Mouse (Mus musculus): ENCODE measurements at regions not wholly inside any gene's neighbourhood (a gene's known extent, or its start where the extent isn't known, plus 50 kb on each side); places are given as distances from the start of the nearest gene placed in this dataset.

GRCm38 (mm10) chr16:29800457-29800856, 221.3 kb downstream of the Opa1 start:
- DNase-seq (ENCODE audit: low spot score in 2 of 2) = peak in 1 of 2 experiments; percentile 24

DNA sequence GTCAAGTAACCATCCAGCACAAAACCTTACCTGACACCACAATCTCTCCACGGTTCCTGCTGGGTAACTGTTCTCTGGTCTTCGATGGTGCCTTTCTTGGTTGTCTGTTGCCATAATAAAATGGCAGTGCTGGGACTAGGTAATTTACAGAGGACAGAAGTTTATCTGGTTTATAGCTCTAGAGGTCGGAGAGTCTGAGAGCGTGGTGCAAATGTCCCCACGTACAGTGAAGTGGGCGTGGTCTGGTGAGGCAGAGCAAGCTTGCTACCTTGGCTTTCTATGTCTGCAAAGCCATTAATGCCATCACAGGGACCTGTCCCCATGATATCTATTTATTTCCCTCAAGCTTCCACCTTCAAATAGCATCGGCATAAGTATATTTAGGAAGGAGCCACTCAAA, 223.0 kb downstream of the Opa1 start:
- no peak for DNase-seq (ENCODE audit: low spot score in 2 of 2)

- DNase-seq (ENCODE audit: low spot score in 2 of 2) = no peak
Observed at GRCm38 (mm10) chr16:29802603-29803002, 223.5 kb downstream of the Opa1 start.

DNA sequence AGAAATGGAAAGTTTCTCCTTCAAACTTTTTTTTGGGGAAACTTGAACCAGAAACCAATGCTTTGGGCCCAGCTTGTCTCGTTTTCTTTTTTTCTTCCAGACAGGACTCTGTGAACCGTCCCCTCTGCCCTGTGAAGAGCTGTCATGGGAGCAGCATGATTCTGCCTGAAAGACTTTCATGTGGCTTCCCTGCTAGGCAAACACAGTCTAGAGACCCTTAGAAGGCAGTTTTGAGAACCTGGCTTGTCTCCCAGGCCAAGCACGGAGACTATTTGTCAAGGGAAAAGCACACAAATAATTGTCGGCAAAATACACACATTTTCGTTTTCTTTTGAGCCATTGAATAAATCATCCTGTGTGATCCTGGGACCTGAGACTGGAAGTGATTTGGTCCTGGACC, 228.7 kb downstream of the Opa1 start:
- DNase-seq (ENCODE audit: low spot score in 2 of 2) = no peak

- DNase-seq (ENCODE audit: low spot score in 2 of 2) = no peak
Observed at GRCm38 (mm10) chr16:29808851-29809250, 229.7 kb downstream of the Opa1 start.

DNA sequence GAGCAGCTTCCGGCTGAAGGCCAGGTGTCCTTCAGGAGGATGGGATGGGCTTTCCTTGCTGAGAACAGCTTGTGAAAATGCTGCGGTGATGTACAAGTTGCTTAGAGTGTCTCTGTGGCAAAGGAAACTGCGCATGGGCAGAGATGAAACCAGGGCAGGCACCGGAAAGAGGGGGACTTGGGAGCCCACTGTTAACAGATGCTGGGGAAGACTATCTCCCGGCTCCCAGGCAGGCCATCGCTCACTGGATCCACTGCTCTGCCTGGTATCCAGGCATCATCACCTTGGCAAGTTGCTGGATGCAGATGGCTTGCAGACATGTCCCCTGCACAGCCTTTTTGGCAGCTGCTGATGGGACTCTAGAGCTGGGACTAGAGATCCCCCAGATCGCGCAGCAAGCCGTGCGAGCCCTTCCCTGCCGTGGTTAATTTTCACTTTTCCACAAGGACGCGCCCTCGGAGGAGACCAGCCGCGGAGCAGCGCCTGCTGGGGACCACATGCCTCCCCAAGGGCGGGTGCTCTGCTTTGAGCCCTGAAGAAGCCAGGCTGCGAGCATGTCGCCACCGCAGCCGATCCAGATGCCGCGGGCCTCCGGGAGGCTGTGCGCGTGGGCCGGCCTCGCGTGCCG, 234.4 kb downstream of the Opa1 start:
- peak in 1 of 2 experiments; percentile 19 for DNase-seq (ENCODE audit: low spot score in 2 of 2)

GRCm38 (mm10) chr16:29814039-29814438, 234.9 kb downstream of the Opa1 start:
- peak; percentile 47 to 83 for DNase-seq (ENCODE audit: low spot score in 2 of 2)

DNA sequence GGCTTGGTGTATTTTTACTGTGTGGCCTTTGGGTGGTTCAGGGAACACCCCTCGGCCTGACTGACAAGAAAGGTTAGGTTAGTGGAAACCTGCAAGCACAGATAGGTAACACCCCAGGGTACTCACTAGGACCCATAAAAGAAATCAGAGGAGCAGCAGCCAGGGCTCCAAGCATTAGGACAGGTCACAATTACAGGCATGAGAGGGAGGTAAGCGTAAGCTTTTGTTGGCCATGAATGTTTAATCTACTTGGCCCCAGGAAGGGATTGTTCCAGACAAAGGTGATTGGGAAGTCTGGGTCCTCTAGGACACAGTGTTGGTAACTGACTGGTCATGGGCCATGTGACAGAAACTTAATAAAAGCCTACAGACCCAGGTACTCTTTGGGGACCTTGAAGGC, 235.5 kb downstream of the Opa1 start:
- DNase-seq (ENCODE audit: low spot score in 2 of 2) = no peak

DNA sequence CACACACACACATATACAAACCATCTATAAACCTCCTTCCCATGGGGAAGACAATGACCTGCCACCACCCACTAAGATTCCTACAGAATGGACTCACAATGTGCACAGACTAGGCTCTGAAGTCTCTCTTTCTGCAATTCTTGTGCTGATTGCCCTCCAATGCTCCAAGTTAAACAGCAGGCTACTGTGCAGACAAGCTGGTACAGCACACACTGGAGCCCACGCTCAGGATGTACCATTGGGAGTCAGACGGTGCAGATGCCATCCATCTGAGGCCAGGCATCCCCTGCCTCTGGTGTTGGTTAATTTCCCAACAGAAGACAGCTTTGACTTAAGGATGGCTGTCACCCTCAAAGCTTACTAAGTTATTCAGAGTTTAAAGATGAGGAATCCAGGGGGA, 236.1 kb downstream of the Opa1 start:
- DNase-seq (ENCODE audit: low spot score in 2 of 2) = no peak

- no peak for DNase-seq (ENCODE audit: low spot score in 2 of 2)
Observed at GRCm38 (mm10) chr16:29815632-29816337, 236.7 kb downstream of the Opa1 start.

DNA sequence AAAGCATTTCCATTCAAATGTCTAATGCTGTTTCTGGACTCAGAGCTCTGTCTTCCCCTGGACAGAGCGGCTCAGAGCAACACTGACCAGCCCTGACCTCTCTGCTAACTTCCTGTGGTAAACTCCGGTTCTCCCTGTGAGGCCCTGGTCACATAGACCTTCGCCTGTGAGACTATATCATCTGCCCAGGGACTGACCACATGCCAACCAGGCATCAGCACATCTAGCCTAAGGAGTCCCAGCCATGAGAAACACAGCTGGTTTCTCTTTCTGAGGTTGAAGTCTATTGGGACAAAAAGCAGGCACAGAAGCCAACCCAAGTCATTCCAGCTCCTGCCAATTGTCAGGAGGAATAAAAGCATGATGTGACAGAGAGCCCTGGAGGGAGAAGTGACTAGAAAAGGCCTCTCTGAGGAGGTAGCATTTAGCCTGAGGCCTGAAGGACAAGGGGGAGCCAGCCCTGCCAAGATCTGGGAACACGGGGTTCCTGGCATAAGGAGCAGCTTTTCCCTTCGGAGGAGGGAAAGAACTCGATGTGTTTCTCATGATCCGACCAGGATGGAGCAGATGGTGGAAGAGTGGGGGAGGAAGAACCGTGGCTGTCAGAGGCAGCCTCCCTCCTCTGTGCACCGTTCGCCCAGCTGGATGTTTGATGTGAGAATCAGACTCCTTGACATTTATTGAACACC, 237.7 kb downstream of the Opa1 start:
- no peak for DNase-seq (ENCODE audit: low spot score in 2 of 2)

GRCm38 (mm10) chr16:29818807-29819440, 239.8 kb downstream of the Opa1 start:
- no peak for DNase-seq (ENCODE audit: low spot score in 2 of 2)

DNA sequence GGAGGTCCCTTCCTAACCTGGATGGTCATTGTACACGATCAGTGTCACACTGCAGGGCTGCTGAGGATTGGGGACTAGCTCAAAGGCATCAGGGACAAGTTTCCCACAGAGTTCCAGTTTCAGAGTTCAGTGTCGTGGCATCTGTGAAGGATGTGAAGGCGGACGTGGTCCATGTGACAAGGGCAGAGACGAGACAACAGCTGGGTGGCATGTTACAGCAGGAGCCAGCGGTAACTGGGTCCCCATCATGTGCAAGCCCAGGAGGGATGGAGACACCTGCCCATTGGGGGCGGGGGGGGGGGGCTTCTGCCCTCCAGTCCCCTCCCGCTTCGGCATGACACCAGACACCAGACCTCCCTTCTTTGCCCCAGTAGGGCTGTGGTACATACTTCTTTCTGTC, 241.6 kb downstream of the Opa1 start:
- no peak for DNase-seq (ENCODE audit: low spot score in 2 of 2)

GRCm38 (mm10) chr16:29822110-29822509, 242.1 kb upstream of the Hes1 start:
- DNase-seq (ENCODE audit: low spot score in 2 of 2) = no peak

DNA sequence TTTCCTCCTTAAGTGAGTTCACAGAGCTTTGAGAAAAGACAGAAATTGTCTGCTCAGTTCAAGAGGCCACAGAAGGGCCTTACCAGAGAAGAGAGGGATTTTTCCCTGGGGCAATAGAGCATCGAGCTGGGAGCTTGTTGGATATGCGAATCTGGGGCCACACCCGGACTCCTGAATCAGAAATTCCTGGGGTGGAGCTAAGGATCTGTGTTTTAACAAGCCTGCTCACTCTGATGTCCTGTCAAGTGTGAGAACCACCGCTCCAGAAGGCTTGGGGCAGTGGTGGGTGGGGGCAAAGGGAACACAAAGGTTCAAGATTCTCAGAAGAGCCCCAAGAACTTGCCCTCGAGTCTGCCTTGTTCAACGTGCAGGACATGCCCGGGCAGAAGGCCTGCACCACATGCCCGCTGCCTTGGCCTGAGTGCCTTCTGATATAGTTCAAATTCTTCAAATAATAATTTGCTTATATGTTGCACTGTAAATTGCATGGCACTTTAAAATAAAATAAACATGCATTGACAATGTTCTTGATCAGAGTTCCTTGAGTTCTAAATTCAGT, 241.3 kb upstream of the Hes1 start:
- no peak for DNase-seq (ENCODE audit: low spot score in 2 of 2)

DNA sequence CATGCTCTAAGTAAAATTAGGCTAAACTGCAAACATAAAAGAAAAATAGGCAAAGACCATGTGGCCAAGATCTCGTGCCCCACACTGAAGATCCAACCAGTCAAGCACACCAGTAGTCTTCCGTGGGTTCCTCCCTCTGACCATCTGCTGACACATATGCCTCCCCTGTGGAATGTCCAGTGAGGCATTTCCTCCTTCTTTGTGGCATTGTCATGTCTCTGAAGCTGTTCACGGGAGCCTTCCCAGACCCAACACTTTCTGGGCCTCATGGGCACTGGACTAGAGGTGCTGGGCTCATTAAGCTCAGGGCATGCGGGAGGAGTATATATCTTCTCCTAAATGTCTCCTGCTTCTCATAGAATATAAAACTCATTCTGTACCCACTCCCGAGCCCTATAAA, 237.3 kb upstream of the Hes1 start:
- DNase-seq (ENCODE audit: low spot score in 2 of 2) = no peak

DNA sequence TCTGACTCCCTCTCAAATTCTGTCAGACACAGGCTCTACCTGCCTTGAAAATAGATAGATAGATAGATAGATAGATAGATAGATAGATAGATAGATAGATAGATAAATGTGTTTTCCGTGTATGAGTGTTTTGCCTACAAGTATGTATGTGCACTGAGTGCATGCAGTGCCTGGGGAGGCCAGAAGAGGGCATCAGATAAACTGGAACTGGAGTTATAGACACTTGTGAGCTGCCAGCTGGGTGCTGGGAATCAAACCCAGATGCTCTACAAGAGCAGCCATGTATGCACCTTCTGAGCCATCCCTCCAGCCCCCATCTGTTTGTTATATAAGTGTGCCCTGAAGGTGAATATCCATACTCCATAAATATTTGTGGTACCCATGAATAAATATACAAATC, 236.4 kb upstream of the Hes1 start:
- DNase-seq (ENCODE audit: low spot score in 2 of 2) = no peak

DNA sequence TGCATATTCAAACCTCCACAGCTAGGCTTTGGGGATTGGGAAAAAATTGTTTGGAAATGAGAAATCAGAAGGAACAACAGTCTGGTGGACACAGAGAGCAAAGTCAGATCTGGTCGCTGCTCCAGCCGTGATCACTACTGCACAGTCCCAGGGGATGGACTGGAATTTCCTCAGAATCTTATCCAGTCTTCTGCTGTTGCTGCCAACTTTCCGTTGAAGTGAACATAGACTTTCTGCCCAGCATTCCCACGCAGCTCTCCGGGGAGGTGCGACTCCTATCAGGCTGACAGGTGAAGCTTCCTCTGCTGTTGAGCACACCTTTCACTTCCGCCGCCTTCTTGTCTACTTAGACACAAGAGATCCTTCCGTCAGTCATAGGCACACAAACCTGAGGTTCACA, 234.7 kb upstream of the Hes1 start:
- DNase-seq (ENCODE audit: low spot score in 2 of 2) = no peak

GRCm38 (mm10) chr16:29830101-29830500, 234.1 kb upstream of the Hes1 start:
- DNase-seq (ENCODE audit: low spot score in 2 of 2) = no peak

DNA sequence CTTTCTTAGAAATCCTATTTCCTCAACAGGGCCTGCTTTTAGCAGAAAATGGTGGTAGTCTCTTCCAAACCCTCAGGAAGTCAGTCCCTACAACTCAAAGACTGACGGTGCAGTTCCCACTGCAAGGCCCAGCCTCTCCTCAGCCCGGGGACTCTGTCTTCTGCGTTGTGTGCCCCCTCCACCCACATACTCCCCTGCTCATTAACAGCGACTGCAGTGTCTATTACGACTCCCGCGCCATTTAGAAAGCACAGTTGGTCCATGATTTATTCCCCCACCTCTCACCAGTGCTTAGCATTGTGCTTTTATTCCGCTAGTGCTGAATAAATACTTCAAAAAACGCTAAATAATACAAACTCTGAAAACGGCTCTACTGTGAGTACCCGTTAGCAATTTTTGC, 230.9 kb upstream of the Hes1 start:
- DNase-seq (ENCODE audit: low spot score in 2 of 2) = no peak

- DNase-seq (ENCODE audit: low spot score in 2 of 2) = no peak
Observed at GRCm38 (mm10) chr16:29833875-29834274, 230.3 kb upstream of the Hes1 start.

DNA sequence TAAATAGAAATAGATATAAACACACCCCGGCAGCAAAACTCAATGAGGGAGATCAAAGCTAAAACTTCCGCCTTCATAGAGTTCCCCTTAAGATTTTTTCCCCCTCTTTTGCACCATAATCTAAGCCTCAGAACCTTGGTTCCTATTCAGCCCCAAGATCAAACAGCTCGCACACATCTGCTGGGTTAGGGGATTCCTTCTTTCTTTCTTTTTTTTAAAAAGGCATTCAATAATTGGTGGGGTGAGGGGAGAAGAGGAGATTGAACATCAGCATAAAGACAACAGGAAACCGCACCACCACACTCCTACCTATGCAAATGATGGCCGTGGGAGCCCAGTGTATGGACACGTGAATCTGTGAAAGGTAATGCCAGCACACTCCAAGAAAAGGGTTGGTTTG, 229.5 kb upstream of the Hes1 start:
- DNase-seq (ENCODE audit: low spot score in 2 of 2) = no peak

Data from spleen, postnatal 10 days (tissue).